Mouse (Mus musculus): Measurements from ENCODE around the gene Thbd. TPM values are rescaled to one million over a fixed set of nuclear protein-coding genes. Genes with fewer than 3 reads are reported as not detected.

Thbd gene
- polyA plus RNA-seq (2016; fragmentation: Nextera tagmentation; extraction: Ambion mirVana) = 11.9 and 23.5 TPM in 2 replicates

- no peak within 1 kb of the TSS; the same call in 1 of the 2 replicates for H3K27ac ChIP-seq (replicated peaks)
- H3K36me3 ChIP-seq = no peaks in the 10 kb centered on the region
- H3K9ac ChIP-seq (replicated peaks) = peak within 1 kb of the TSS; percentile 37
- H3K27me3 ChIP-seq = peaks cover 56% of the 10 kb centered on the region
- peak; percentile 58 for ATAC-seq (ENCODE audit: low FRiP score, low read depth)
- peak within 1 kb of the TSS; percentile 61 for H3K4me2 ChIP-seq (replicated peaks)
- 3% methylated on average over 35 of the region's 35 CpGs for WGBS
- H3K4me1 ChIP-seq = peaks cover 24% of the 10 kb centered on the region
- H3K9me3 ChIP-seq = no peaks in the 10 kb centered on the region
- peak within 1 kb of the TSS; percentile 40 for H3K4me3 ChIP-seq
Measured at GRCm38 (mm10) chr2:148407870-148408760, at the start of gene Thbd. Thbd (minus strand) TSS chr2:148408188.

- Histone ChIP-seq H3K27ac (replicated peaks) (no peak overlapping the region), H3K36me3 (no peaks in the 10 kb centered on the region), H3K27me3 (no peaks in the 10 kb centered on the region), H3K4me3 (no peak overlapping the region), H3K4me1 (no peaks in the 10 kb centered on the region), H3K9ac (replicated peaks) (no peak overlapping the region), H3K9me3 (no peaks in the 10 kb centered on the region), H3K4me2 (replicated peaks) (no peak overlapping the region)
- no peak for ATAC-seq (ENCODE audit: low FRiP score, low read depth)
Measured at GRCm38 (mm10) chr2:148455341-148455740, 47.4 kb upstream of the Thbd start.

- no peak overlapping the region for H3K27ac ChIP-seq (replicated peaks)
- no peaks in the 10 kb centered on the region for H3K9me3 ChIP-seq
- ATAC-seq (ENCODE audit: low FRiP score, low read depth) = no peak
- no peak overlapping the region for H3K4me3 ChIP-seq
- no peaks in the 10 kb centered on the region for H3K27me3 ChIP-seq
- no peaks in the 10 kb centered on the region for H3K4me1 ChIP-seq
- WGBS = 81% methylated on average over 4 of the region's 4 CpGs
- no peak overlapping the region for H3K4me2 ChIP-seq (replicated peaks)
- no peak overlapping the region for H3K9ac ChIP-seq (replicated peaks)
- H3K36me3 ChIP-seq = no peaks in the 10 kb centered on the region
Measured at GRCm38 (mm10) chr2:148454014-148454542, 46.1 kb upstream of the Thbd start.

- Histone ChIP-seq H3K4me1 (no peaks in the 10 kb centered on the region), H3K27me3 (no peaks in the 10 kb centered on the region), H3K36me3 (no peaks in the 10 kb centered on the region), H3K27ac (replicated peaks) (no peak overlapping the region), H3K4me2 (replicated peaks) (no peak overlapping the region), H3K4me3 (no peak overlapping the region), H3K9ac (replicated peaks) (no peak overlapping the region), H3K9me3 (no peaks in the 10 kb centered on the region)
- no peak for ATAC-seq (ENCODE audit: low FRiP score, low read depth)
- 94% methylated on average over 3 of the region's 3 CpGs for WGBS
Measured at GRCm38 (mm10) chr2:148453061-148453460, 45.1 kb upstream of the Thbd start.

- no peaks in the 10 kb centered on the region for H3K4me1 ChIP-seq
- no peak overlapping the region for H3K4me3 ChIP-seq
- H3K9ac ChIP-seq (replicated peaks) = no peak overlapping the region
- H3K27ac ChIP-seq (replicated peaks) = no peak overlapping the region
- H3K4me2 ChIP-seq (replicated peaks) = no peak overlapping the region
- H3K27me3 ChIP-seq = no peaks in the 10 kb centered on the region
- no peak for ATAC-seq (ENCODE audit: low FRiP score, low read depth)
- WGBS = 82% methylated on average over 5 of the region's 5 CpGs
- no peaks in the 10 kb centered on the region for H3K36me3 ChIP-seq
- H3K9me3 ChIP-seq = no peaks in the 10 kb centered on the region
Measured at GRCm38 (mm10) chr2:148451498-148451897, 43.5 kb upstream of the Thbd start.

- no peak overlapping the region for H3K27ac ChIP-seq (replicated peaks)
- no peak overlapping the region for H3K4me3 ChIP-seq
- no peak for ATAC-seq (ENCODE audit: low FRiP score, low read depth)
- H3K9ac ChIP-seq (replicated peaks) = no peak overlapping the region
- H3K4me1 ChIP-seq = no peaks in the 10 kb centered on the region
- no peaks in the 10 kb centered on the region for H3K9me3 ChIP-seq
- no peaks in the 10 kb centered on the region for H3K27me3 ChIP-seq
- H3K36me3 ChIP-seq = no peaks in the 10 kb centered on the region
- H3K4me2 ChIP-seq (replicated peaks) = no peak overlapping the region
- WGBS = 81% methylated on average over 5 of the region's 5 CpGs
Measured at GRCm38 (mm10) chr2:148450616-148451015, 42.6 kb upstream of the Thbd start.

GRCm38 (mm10) chr2:148449659-148450058 lies 41.7 kb upstream of the Thbd start:
- H3K9ac ChIP-seq (replicated peaks) = no peak overlapping the region
- H3K27me3 ChIP-seq = no peaks in the 10 kb centered on the region
- H3K36me3 ChIP-seq = no peaks in the 10 kb centered on the region
- no peak overlapping the region for H3K27ac ChIP-seq (replicated peaks)
- H3K4me3 ChIP-seq = no peak overlapping the region
- no peaks in the 10 kb centered on the region for H3K4me1 ChIP-seq
- no peak overlapping the region for H3K4me2 ChIP-seq (replicated peaks)
- no peak for ATAC-seq (ENCODE audit: low FRiP score, low read depth)
- H3K9me3 ChIP-seq = no peaks in the 10 kb centered on the region
- WGBS = 91% methylated on average over 1 of the region's 1 CpGs

- no peaks in the 10 kb centered on the region for H3K9me3 ChIP-seq
- H3K4me3 ChIP-seq = no peak overlapping the region
- H3K9ac ChIP-seq (replicated peaks) = no peak overlapping the region
- 82% methylated on average over 3 of the region's 3 CpGs for WGBS
- H3K36me3 ChIP-seq = no peaks in the 10 kb centered on the region
- H3K27me3 ChIP-seq = no peaks in the 10 kb centered on the region
- no peak overlapping the region for H3K27ac ChIP-seq (replicated peaks)
- ATAC-seq (ENCODE audit: low FRiP score, low read depth) = no peak
- no peak overlapping the region for H3K4me2 ChIP-seq (replicated peaks)
- no peaks in the 10 kb centered on the region for H3K4me1 ChIP-seq
Measured at GRCm38 (mm10) chr2:148446446-148446845, 38.5 kb upstream of the Thbd start.

- no peak overlapping the region for H3K4me3 ChIP-seq
- no peak overlapping the region for H3K4me2 ChIP-seq (replicated peaks)
- H3K36me3 ChIP-seq = no peaks in the 10 kb centered on the region
- 89% methylated on average over 1 of the region's 1 CpGs for WGBS
- ATAC-seq (ENCODE audit: low FRiP score, low read depth) = no peak
- no peaks in the 10 kb centered on the region for H3K4me1 ChIP-seq
- H3K27ac ChIP-seq (replicated peaks) = no peak overlapping the region
- no peak overlapping the region for H3K9ac ChIP-seq (replicated peaks)
- no peaks in the 10 kb centered on the region for H3K27me3 ChIP-seq
- no peaks in the 10 kb centered on the region for H3K9me3 ChIP-seq
Measured at GRCm38 (mm10) chr2:148445616-148446015, 37.6 kb upstream of the Thbd start.

GRCm38 (mm10) chr2:148444472-148444871 lies 36.5 kb upstream of the Thbd start:
- no peak overlapping the region for H3K4me3 ChIP-seq
- ATAC-seq (ENCODE audit: low FRiP score, low read depth) = no peak
- H3K9ac ChIP-seq (replicated peaks) = no peak overlapping the region
- H3K36me3 ChIP-seq = no peaks in the 10 kb centered on the region
- H3K4me1 ChIP-seq = no peaks in the 10 kb centered on the region
- H3K9me3 ChIP-seq = no peaks in the 10 kb centered on the region
- H3K4me2 ChIP-seq (replicated peaks) = no peak overlapping the region
- no peaks in the 10 kb centered on the region for H3K27me3 ChIP-seq
- WGBS = 82% methylated on average over 1 of the region's 1 CpGs
- H3K27ac ChIP-seq (replicated peaks) = no peak overlapping the region

- no peak within 1 kb of the TSS for H3K4me3 ChIP-seq
- no peaks in the 10 kb centered on the region for H3K36me3 ChIP-seq
- H3K27ac ChIP-seq (replicated peaks) = peak within 1 kb of the TSS; percentile 39; the same call in 1 of the 2 replicates
- no peaks in the 10 kb centered on the region for H3K4me1 ChIP-seq
- H3K27me3 ChIP-seq = no peaks in the 10 kb centered on the region
- 65% methylated on average over 13 of the region's 13 CpGs for WGBS
- no peaks in the 10 kb centered on the region for H3K9me3 ChIP-seq
- H3K9ac ChIP-seq (replicated peaks) = no peak within 1 kb of the TSS
- H3K4me2 ChIP-seq (replicated peaks) = no peak within 1 kb of the TSS
- no peak for ATAC-seq (ENCODE audit: low FRiP score, low read depth)
Measured at GRCm38 (mm10) chr2:148443249-148443958, 35.4 kb upstream of the Thbd start, which contains the start of gene Cd93. Cd93 (minus strand) TSS chr2:148443563.

GRCm38 (mm10) chr2:148442710-148443109 lies 34.7 kb upstream of the Thbd start:
- Histone ChIP-seq H3K36me3 (no peaks in the 10 kb centered on the region), H3K9ac (replicated peaks) (no peak overlapping the region), H3K4me2 (replicated peaks) (no peak overlapping the region), H3K27ac (replicated peaks) (peak overlapping the region; percentile 39; the same call in 1 of the 2 replicates), H3K4me3 (no peak overlapping the region), H3K9me3 (no peaks in the 10 kb centered on the region), H3K4me1 (no peaks in the 10 kb centered on the region), H3K27me3 (no peaks in the 10 kb centered on the region)
- no peak for ATAC-seq (ENCODE audit: low FRiP score, low read depth)
- 86% methylated on average over 4 of the region's 4 CpGs for WGBS
